Mouse (Mus musculus) thymus, adult 2 months (tissue): ENCODE data around the gene Kctd5.

Experiments used
- CTCF ChIP-seq: fragments of 200-500 bp; IDR thresholded peaks from 2 replicates; pipeline ENCODE4 v1.5.1; 2012; ENCODE audit warnings: mild to moderate bottlenecking, control low read depth, low read length, moderate library complexity, borderline replicate concordance; ENCODE audit not compliant: control insufficient read depth, poor library complexity, insufficient read depth; ENCODE audit errors: extremely low read depth
- POLR2A ChIP-seq: fragments of 200-500 bp; IDR thresholded peaks from 2 replicates; pipeline ENCODE4 v1.6.1; 2012; ENCODE audit warnings: mild to moderate bottlenecking, low read length, control low read depth, moderate library complexity; ENCODE audit not compliant: control insufficient read depth, poor library complexity, insufficient read depth; ENCODE audit errors: extremely low read depth

DNA sequence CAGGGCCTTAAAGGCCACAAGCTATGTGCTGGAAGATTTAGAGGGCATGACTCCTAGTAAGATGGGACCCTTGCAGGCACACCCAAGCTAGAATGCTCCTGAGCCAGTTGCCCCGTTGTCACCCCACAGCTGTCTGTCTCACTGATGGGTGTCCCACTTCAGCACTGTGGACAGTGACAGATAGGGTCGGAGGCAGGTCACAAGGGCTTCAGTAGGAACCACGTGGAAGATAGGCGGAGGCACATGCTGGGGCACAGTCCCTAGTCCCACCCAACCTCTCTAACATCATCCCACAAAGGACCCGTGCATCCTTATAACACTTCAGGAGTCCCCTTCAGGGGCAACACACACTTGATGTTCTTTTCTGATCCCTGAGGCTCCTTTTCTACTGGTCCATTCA, 27.3 kb downstream of the Kctd5 start:
- TF ChIP-seq POLR2A (no peak), CTCF (no peak)
